Mouse (Mus musculus) limb, embryonic 14.5 days (tissue): ENCODE results near the gene Abl1. TPM values are rescaled to one million over a fixed set of nuclear protein-coding genes. Genes with fewer than 3 reads are reported as not detected.
"Not testable (repeated sequence)": the region's sequence is repeated elsewhere in the genome, so short reads cannot be mapped to it uniquely, and the experiment has no call there.

Experiments used
- ATAC-seq: fragments of 200-750 bp; cut with Nextera tagmentation; 2 replicates; pipeline ENCODE4 v1.8.0; 2017; ENCODE audit warnings: low read depth, moderate number of reproducible peaks, moderate TSS enrichment; ENCODE audit not compliant: low FRiP score
- DNase-seq: peaks from one replicate; pipeline ENCODE4 v3.0.0-alpha.2; 2015; ENCODE audit warnings: low spot score
- H3K27ac ChIP-seq: fragments of 300-500 bp; sonication (generic); replicated peaks from 2 replicates; pipeline ENCODE4 v1.5.1; 2014; ENCODE audit warnings: low read depth, mild to moderate bottlenecking, low read length, moderate library complexity, mixed read lengths
- H3K27me3 ChIP-seq: fragments of 300-500 bp; sonication (generic); 2 replicates; pipeline ENCODE4 v1.6.1; 2014; ENCODE audit warnings: low read length, mixed read lengths; ENCODE audit not compliant: control insufficient read depth, insufficient read depth
- H3K36me3 ChIP-seq: fragments of 300-500 bp; sonication (generic); 2 replicates; pipeline ENCODE4 v1.6.1; 2014; ENCODE audit warnings: mild to moderate bottlenecking, low read length, moderate library complexity, mixed read lengths; ENCODE audit not compliant: control insufficient read depth, insufficient read depth
- H3K4me1 ChIP-seq: fragments of 300-500 bp; sonication (generic); 2 replicates; pipeline ENCODE4 v1.6.1; 2014; ENCODE audit warnings: antibody characterized with exemption, low read length, mixed read lengths; ENCODE audit not compliant: control insufficient read depth, insufficient read depth
- H3K4me2 ChIP-seq: fragments of 300-500 bp; sonication (generic); replicated peaks from 2 replicates; pipeline ENCODE4 v1.6.1; 2014; ENCODE audit warnings: low read depth, mild to moderate bottlenecking, low read length, moderate library complexity; ENCODE audit not compliant: severe bottlenecking
- H3K4me3 ChIP-seq: fragments of 300-500 bp; sonication (generic); replicated peaks from 2 replicates; pipeline ENCODE4 v1.5.1; 2014; ENCODE audit warnings: low read length
- H3K9ac ChIP-seq: fragments of 300-500 bp; sonication (generic); 2 replicates; pipeline ENCODE4 v1.6.1; 2014; ENCODE audit warnings: mild to moderate bottlenecking, low read depth, low read length, moderate library complexity; ENCODE audit not compliant: severe bottlenecking
- H3K9me3 ChIP-seq: fragments of 300-500 bp; sonication (generic); 2 replicates; pipeline ENCODE4 v1.6.1; 2016; ENCODE audit warnings: low read length; ENCODE audit not compliant: control insufficient read depth
- POLR2A ChIP-seq: fragments of 200-500 bp; IDR thresholded peaks from 2 replicates; pipeline ENCODE4 v1.8.0; 2012; ENCODE audit warnings: inconsistent platforms, mild to moderate bottlenecking, moderate library complexity, borderline replicate concordance; ENCODE audit not compliant: insufficient read depth, insufficient read length; ENCODE audit errors: extremely low read depth
- WGBS: fragments of 180-500 bp; shearing (Covaris S2); extraction: QIAGEN DNeasy Blood & Tissue Kit; methylation state at CpG from one replicate; pipeline ENCODE4 v1.1.7; 2014; 5-methylcytosine and 5-hydroxymethylcytosine counted together
- polyA plus RNA-seq, 2 experiments: library from polyadenylated mRNA; depleted of rRNA in 1 of 2; stranded (reverse) in 1 of 2; unstranded in 1 of 2; fragments of >200 nt; fragmentation: Nextera tagmentation in 1 of 2; extraction: Ambion mirVana in 1 of 2; gene quantifications; 2 replicates each; pipeline versions ENCODE4 v1.2.1 to v1.2.3; 2012 to 2014

Gene Abl1
- polyA plus RNA-seq, 2 experiments: 49.0 to 104 TPM

- Histone ChIP-seq H3K36me3 (peaks cover 73% of the 10 kb centered on the region), H3K4me3 (no peak overlapping the region), H3K9me3 (no peaks in the 10 kb centered on the region), H3K4me2 (no peak overlapping the region), H3K4me1 (no peaks in the 10 kb centered on the region), H3K27ac (no peak overlapping the region), H3K27me3 (no peaks in the 10 kb centered on the region), H3K9ac (no peak overlapping the region)
- DNase-seq: no peak
- WGBS: 90% methylated on average over 6 of the region's 6 CpGs
- TF ChIP-seq POLR2A: no peak
- ATAC-seq: no peak
These were observed 9.5 kb upstream of the Abl1 start for GRCm38 (mm10) chr2:31678641-31679040.

- H3K9ac ChIP-seq, H3K27me3 ChIP-seq, H3K4me3 ChIP-seq, H3K4me2 ChIP-seq, H3K27ac ChIP-seq, ATAC-seq, DNase-seq, H3K9me3 ChIP-seq, H3K4me1 ChIP-seq: not testable (repeated sequence)
- 91% methylated on average over 15 of the region's 15 CpGs for WGBS
- H3K36me3 ChIP-seq: peaks cover 48% of the 10 kb centered on the region
These were observed 7.0 kb upstream of the Abl1 start for GRCm38 (mm10) chr2:31681051-31681707.

GRCm38 (mm10) chr2:31681731-31682235 is 6.4 kb upstream of the Abl1 start:
- H3K36me3 ChIP-seq: peaks cover 42% of the 10 kb centered on the region
- H3K4me3 ChIP-seq: no peak overlapping the region
- TF ChIP-seq POLR2A: no peak
- no peak overlapping the region for H3K9ac ChIP-seq
- H3K4me1 ChIP-seq: no peaks in the 10 kb centered on the region
- no peak overlapping the region for H3K27ac ChIP-seq
- H3K27me3 ChIP-seq: no peaks in the 10 kb centered on the region
- WGBS: 83% methylated on average over 6 of the region's 6 CpGs
- H3K4me2 ChIP-seq: no peak overlapping the region
- no peaks in the 10 kb centered on the region for H3K9me3 ChIP-seq
- ATAC-seq (no peak), DNase-seq (no peak)

- H3K4me3 ChIP-seq: no peak overlapping the region
- no peaks in the 10 kb centered on the region for H3K9me3 ChIP-seq
- 28% methylated on average over 2 of the region's 2 CpGs for WGBS
- peaks cover 3% of the 10 kb centered on the region; the same call in 1 of the 2 replicates for H3K4me1 ChIP-seq
- peak; percentile 78 for DNase-seq
- H3K27me3 ChIP-seq: no peaks in the 10 kb centered on the region
- no peak overlapping the region for H3K9ac ChIP-seq
- no peak overlapping the region for H3K27ac ChIP-seq
- TF ChIP-seq POLR2A: no peak
- no peak for ATAC-seq
- peaks cover 24% of the 10 kb centered on the region for H3K36me3 ChIP-seq
- no peak overlapping the region for H3K4me2 ChIP-seq
These were observed 4.5 kb upstream of the Abl1 start for GRCm38 (mm10) chr2:31683666-31684065.

GRCm38 (mm10) chr2:31689045-31689444 is 869 bp downstream of the Abl1 start:
- Histone ChIP-seq H3K9ac (peak overlapping the region; percentile 83), H3K4me1 (peaks cover 18% of the 10 kb centered on the region), H3K4me3 (peak overlapping the region; percentile 89), H3K27me3 (no peaks in the 10 kb centered on the region), H3K9me3 (no peaks in the 10 kb centered on the region), H3K4me2 (peak overlapping the region; percentile 64), H3K27ac (0 out of 2 replicates have a peak overlapping the region, but pooled peaks have one; percentile 91), H3K36me3 (peaks cover 4% of the 10 kb centered on the region; the same call in 1 of the 2 replicates)
- WGBS: under 1% methylated on average over 12 of the region's 12 CpGs
- no peak for TF ChIP-seq POLR2A
- DNase-seq: no peak
- no peak for ATAC-seq

GRCm38 (mm10) chr2:31690063-31690462 is 1.9 kb downstream of the Abl1 start:
- Histone ChIP-seq H3K9me3 (no peaks in the 10 kb centered on the region), H3K27ac (no peak overlapping the region), H3K4me3 (peak overlapping the region; percentile 89), H3K4me2 (peak overlapping the region; percentile 64), H3K36me3 (peaks cover 8% of the 10 kb centered on the region; the same call in 1 of the 2 replicates), H3K4me1 (peaks cover 18% of the 10 kb centered on the region), H3K9ac (peak overlapping the region; percentile 83), H3K27me3 (no peaks in the 10 kb centered on the region)
- WGBS: 34% methylated on average over 3 of the region's 3 CpGs
- ATAC-seq (no peak), DNase-seq (no peak)
- no peak for TF ChIP-seq POLR2A
